Mouse (Mus musculus): Measurements from ENCODE around the gene Crybg3. TPM values are rescaled to one million over a fixed set of nuclear protein-coding genes. Genes with fewer than 3 reads are reported as not detected.
A peak's percentile ranks its signal among the peaks of the same experiment; 100 is the strongest.

The Crybg3 gene
- total RNA-seq, 1 experiment from 2014 or later: 37.0 TPM

DNA sequence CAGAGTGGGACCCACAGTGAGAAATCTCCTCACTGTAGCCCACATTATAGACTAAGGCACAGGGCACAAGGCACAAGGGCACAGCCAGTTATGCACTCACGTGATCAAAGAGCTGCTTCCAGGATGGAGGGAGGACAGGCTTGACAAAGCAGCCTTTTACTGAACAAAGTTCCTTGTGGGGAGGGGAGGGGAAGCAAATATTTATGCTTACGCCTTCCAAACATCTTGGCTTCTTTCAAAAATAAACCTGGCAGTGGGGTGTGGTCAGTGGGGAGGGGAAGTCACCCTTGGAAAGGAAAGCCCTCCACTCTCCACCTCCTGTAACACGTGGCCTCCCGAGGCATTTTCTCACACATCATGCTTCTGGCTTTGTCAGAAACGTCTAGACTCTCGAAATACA is 14.5 kb downstream of the Crybg3 start:
- ATAC-seq (ENCODE audit: extremely low read depth, insufficient number of reproducible peaks, low FRiP score, poor library complexity, severe bottlenecking): no peak

DNA sequence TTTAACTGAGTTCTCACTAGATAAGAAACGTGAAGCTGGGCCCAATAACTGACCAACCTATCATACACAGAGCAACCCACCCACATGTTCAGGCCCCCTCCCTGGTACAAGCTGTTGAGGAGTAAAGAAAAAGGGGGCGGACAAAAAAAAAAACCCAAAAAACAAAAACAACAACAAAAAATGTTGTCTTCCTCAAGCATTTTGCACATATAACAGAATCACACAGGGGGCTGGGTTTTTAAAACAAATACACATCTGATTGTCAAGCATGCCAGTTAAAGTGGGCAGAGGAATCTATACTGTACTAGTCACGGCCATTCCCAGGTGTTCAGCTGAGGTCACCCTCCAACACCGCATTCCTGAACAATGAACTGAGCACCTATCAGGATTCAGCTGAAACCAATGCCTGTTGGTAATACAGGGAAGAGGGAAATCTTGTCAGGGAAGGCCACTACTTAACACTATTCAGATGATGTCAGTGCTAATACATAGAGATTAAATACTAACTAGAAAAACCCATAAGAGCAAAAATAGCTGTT is 15.0 kb downstream of the Crybg3 start:
- ATAC-seq (ENCODE audit: extremely low read depth, insufficient number of reproducible peaks, low FRiP score, poor library complexity, severe bottlenecking): no peak

DNA sequence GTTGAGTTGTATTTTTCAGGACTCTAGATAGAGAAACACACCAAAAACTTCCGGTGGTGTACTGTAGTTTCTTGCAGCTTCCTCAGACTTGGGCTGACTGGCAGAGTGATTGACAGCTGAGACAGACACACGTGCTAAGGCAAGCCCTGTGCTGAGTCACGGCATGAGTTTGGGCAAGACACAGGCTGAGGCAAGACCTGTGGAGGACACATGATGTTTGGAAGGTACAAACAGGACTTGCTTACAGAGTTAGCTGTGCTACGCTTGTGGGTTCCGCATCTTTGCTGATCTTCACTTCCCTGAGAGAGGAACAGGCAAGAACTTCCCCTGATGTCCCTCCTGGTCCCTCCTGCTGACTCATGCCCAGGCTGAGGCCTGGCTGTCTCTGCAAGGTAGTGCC is 17.3 kb downstream of the Crybg3 start:
- ATAC-seq (ENCODE audit: extremely low read depth, insufficient number of reproducible peaks, low FRiP score, poor library complexity, severe bottlenecking): peak; percentile 56; the same call in 1 of the 2 replicates

DNA sequence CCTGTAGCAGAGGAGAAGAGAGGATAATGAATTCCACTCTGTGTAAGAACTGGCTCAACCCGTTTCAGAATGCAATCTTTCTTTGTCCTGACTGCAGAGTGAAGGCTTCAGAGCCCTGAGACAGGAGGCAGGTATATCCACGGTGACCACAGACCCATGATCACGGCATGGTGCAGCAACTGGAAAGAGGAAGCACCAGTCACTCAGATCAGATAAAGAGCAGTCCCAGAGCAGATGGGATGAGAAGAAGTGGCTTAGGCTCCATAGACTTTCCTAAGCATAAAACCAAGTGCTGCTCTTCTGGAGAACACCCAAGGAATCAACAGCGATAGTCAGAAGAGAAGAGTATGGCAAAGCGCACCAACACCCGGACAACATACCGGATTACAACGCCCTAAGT is 21.5 kb downstream of the Crybg3 start:
- no peak for ATAC-seq (ENCODE audit: extremely low read depth, insufficient number of reproducible peaks, low FRiP score, poor library complexity, severe bottlenecking)

DNA sequence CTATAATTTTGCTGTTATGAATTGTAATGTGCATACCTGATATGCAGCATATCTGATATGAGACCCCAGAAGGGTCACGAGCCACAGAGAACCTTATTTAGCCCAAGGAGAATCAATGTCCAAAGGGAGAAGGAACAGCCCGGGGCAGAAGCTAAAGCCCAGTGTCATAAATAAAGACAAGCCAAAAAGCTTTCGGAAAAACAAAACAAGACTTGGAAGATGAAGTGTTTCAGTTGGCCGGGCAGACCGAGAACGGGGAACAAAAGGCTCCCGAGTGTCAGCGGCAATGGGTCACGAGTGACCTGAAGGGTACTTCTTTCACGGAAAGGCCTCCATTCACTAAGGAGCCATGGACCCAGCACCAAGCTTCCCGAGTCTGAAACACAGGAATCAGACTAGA is 26.8 kb downstream of the Crybg3 start:
- no peak for ATAC-seq (ENCODE audit: extremely low read depth, insufficient number of reproducible peaks, low FRiP score, poor library complexity, severe bottlenecking)

DNA sequence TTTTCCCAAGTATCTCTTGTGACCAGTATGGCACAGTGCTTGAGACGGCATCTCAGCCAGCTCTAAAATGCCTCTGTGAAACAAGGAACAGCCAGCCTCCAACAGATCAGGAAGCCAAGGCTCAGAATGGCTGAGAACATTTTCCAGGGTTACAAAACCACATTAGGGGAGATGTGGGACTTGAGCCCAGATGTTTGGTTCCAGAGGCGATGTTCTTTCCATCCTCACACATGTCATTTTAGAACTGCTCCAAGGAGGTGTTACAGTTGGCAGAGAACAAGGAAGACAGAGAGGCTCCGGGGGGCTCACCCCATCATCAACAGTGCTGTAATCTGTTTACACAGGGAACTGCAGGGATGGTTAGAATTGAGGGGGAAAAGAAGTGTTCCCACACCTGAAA is 28.1 kb downstream of the Crybg3 start:
- no peak for ATAC-seq (ENCODE audit: extremely low read depth, insufficient number of reproducible peaks, low FRiP score, poor library complexity, severe bottlenecking)

DNA sequence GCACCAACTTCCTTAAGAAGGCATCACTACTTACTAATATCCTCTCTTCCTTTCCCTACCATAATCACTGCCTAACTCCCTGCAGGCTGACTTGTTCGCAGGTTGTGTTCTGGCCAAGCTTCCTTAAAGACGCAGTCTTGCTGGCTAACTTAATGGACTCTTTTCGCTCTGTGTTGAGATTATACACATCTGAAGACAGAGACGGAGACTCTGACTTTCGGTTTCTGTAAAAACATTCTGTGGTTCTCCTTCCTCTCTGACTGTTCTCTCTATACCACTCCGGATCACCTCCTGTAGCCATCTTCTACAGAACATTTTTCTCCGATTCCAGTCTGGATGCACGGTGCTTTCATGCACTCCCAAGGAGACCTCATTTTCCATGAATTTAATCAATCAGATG is 30.0 kb downstream of the Crybg3 start:
- no peak for ATAC-seq (ENCODE audit: extremely low read depth, insufficient number of reproducible peaks, low FRiP score, poor library complexity, severe bottlenecking)

DNA sequence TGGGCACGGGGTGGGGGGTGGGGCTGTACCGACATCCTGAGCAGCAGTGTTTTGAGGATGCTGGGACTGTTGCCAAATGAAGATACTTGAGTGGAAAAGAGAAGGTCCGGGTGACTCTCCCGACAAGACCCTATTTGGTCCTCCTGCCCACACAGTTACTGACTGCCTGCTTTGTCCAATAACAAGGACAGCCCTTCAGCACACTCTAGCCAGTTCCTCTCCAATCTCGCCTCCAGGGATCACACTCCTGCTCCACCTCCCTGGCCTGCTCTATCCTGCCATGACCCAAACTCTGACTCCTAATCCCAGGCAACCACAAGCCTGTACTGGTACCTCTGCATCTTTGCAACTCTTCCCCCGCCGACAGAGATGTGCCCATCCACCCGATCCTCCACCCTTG is 30.9 kb downstream of the Crybg3 start:
- no peak for ATAC-seq (ENCODE audit: extremely low read depth, insufficient number of reproducible peaks, low FRiP score, poor library complexity, severe bottlenecking)

DNA sequence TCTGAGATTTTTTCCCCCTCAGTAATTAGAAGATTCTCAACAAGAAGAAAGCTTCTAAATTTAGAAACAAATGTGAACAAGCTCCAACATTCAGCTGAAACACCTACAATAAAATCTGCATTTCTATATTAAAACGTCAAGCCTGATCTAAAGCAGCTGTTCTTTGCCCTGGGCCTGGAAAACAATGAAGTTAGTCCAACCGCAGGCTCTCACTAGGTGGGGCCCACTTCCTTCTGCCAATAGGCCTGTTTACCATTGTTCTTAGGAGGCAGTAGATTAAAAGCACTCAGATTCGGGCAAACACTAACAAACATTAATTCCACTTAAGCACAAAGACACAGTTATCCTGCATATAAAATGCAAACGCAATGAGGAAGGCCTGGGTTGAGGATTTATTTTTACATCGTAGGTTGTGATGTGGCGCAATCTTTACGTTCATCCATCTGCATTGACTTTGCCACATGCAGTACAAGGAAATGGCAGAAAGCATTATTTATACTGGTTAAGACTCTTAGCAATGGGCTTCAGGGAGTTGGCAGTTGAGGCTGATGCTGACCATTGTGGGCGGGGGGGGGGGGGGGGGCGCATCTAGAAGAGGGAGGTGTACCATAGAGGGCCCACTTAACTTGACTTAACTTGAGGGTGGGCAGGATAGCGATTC is 32.9 kb downstream of the Crybg3 start:
- ATAC-seq (ENCODE audit: extremely low read depth, insufficient number of reproducible peaks, low FRiP score, poor library complexity, severe bottlenecking): 0 out of 2 replicates have a peak, but pooled peaks have one; percentile 38

DNA sequence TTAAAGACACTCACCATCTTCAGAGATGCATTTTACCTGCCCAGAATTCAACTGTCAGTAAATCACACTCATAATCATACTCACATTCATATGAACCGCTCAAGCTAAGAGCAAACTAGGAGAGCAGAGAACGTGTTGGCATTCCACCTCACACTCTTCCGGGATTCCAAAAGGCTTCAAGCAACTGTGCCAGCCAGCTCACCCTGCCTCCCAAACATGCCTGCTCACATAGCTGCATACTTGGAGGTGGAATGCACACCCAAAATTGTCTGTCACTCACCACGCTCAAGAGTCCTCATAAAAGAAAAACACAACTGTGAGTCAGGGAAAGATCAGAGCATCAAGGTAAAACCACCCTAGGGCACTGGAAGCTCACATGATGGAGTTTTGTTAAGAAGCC is 34.3 kb downstream of the Crybg3 start:
- ATAC-seq (ENCODE audit: extremely low read depth, insufficient number of reproducible peaks, low FRiP score, poor library complexity, severe bottlenecking): no peak

DNA sequence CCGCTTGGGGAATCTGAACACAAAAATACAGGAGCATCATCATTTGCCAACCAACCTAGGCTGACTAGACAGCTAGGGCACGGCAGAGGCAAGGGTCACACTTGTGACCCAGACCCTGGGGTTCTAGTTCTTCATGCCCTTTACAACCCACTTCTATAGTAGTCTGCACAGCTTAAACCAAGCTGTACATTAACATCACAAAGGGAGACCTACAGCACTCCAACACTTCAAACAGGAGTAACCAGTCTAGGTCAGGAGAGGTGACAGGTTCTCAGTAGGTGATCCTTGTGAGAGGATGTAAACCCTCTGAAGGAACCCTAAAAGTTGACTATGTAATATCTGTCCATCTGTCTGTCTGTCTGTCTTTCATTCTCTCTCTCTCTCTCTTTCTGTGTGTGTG is 35.1 kb downstream of the Crybg3 start:
- no peak for ATAC-seq (ENCODE audit: extremely low read depth, insufficient number of reproducible peaks, low FRiP score, poor library complexity, severe bottlenecking)

DNA sequence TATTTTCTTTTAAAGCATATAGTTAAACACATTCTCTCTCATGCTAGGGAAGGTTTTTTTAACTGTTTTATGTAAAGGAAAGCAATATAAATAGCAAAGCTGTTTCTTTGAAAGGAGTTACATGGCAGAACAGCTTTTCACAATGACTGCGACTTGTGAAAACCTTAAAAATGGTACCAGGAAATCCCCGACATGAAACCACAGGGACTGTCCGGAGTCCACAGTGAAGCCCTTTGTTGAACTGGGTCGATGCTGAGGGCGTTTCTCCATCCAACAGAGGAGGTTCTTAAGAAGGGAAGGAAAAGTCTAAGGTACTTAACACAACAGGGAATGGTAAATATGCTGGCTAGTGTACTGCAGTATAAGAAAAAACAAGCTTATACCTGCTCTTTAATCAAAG is 36.8 kb downstream of the Crybg3 start:
- no peak for ATAC-seq (ENCODE audit: extremely low read depth, insufficient number of reproducible peaks, low FRiP score, poor library complexity, severe bottlenecking)

DNA sequence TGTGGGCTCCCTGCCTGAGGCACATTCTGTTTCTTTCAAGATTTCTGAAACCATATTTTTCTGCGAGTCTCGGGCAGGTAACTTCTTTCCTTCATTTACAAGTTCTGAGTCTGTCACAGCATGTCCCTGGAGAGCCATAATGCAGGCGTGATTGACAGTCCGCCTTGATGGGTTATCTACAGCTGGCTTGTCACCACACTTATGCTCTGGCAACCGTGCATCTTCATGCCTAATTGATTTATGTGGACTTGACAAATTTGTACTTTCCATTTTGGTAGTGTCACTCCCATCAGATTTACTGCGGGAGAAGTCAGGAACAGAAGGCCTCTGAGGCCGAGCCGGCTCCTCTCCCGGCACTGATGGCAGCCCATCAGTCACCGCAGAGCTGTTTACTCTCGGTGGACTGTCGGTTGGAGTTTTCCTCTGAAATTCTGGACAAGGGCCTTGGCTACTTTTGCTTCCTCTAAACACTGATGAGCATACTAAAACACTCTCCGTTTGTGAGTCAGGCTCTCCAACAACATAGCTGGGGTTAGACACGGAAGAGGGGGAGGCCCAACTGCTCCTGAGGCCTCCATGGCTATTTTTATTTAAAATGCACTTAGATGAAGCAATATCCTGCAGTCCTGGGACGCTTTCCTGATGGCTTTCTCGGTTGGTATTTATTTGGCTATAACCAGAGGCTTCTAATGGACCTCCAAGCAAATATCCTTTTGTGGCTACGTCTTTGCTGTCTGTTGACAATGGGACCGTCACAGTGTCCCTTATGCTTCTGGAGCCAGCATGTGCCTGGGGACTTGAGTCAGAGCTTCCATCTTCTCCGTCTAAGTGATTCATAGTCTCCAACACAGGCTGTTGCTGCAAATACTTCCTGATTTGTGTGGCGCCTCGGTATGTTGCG is 41.2 kb downstream of the Crybg3 start:
- ATAC-seq (ENCODE audit: extremely low read depth, insufficient number of reproducible peaks, low FRiP score, poor library complexity, severe bottlenecking): no peak

DNA sequence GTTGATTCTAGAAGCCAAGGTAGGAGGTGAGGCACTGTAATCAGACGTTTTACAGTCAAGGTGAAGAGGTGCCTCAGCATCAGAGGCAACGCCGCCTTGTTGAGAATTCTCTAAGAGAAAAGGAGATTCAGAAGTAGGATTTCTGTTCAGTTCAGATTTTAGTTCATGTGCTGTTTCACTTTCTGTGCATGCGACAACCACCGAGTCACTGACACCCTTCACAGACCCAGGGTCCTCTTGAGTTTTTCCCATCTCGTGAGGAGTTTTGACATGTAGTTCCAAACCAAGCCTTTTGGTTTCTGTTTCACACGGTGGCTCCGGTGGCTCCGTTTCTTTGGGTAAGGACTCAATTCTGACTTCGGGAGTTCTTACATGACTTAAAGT is 41.9 kb downstream of the Crybg3 start:
- ATAC-seq (ENCODE audit: extremely low read depth, insufficient number of reproducible peaks, low FRiP score, poor library complexity, severe bottlenecking): no peak

DNA sequence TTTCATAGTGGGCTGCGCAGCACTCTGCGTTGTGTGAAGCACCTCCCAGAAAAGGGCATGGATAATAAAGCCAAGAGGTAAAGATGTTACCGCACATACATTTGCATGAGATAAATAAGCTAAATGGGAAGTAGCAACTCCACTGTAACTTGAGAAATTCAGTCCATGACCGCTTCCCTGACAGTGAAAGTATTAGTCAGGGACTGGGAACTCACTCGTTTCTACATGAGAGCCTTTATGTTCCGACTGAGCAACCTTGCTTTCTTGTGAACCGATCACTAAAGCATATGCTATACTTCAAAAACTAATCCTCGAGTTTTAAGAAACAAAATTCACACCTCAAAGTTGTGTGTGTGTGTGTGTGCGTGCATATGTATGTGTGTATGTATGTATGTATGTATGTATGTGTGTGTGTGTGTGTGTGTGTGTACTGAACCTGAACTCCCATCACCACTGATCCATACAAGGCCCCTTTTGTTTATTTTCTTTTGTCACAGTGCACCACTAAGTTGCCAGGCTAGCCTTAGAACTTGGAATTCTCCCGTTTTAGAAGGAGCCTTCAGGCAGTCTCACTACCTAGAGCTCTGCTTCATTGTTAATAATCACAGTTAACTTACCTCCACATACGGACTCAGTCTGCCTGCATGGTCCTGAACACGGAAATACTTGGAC is 47.2 kb downstream of the Crybg3 start:
- ATAC-seq (ENCODE audit: extremely low read depth, insufficient number of reproducible peaks, low FRiP score, poor library complexity, severe bottlenecking): no peak

DNA sequence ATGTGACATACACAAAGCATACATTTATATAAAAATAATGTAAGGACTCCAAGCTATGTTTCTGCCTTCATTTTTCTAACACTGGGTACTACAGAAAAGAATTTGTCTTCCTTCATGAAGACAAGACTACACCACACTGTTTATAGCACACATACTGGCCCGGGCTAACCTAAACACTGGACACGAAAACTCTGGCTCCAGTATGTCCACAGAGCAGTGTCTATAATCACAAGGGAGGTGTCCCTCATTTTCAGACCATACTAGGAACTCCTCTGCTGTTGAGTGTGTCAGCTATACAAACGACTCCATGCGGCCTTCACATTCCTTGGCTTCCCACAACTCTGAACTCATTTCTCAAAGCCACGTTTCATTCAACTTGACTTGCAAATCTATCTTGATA is 49.3 kb downstream of the Crybg3 start:
- ATAC-seq (ENCODE audit: extremely low read depth, insufficient number of reproducible peaks, low FRiP score, poor library complexity, severe bottlenecking): no peak

DNA sequence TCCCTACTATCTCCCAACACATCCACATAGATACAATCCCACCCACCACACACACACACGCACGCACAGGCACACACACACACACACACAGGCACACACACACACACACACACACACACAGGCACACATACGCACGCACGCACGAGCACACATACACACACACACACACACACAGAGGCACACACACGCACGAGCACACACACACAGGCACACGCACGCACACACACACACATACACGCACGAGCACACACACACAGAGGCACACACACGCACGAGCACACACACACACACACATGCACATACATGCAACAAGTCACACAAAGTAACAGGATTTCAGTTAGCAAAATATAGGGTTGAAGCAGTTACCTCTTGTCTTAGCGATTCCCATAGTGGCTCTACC is 51.1 kb downstream of the Crybg3 start:
- no peak for ATAC-seq (ENCODE audit: extremely low read depth, insufficient number of reproducible peaks, low FRiP score, poor library complexity, severe bottlenecking)

DNA sequence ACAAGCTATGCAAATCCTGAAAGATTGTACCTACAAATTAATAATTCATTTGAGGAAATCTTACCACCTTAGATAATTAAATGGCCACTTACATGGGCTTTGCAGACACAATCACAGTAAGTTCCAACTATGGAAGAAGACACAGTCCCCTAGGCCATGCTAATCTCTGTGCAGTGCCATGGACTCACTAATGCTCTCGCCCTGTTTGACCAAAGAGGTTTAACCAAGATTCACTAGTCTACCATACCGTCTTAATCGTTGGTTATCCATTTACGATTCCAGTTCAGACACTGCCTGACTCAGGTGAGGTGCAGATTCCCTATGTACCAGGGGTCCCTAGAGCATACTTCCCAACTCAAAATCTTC is 52.2 kb downstream of the Crybg3 start:
- no peak for ATAC-seq (ENCODE audit: extremely low read depth, insufficient number of reproducible peaks, low FRiP score, poor library complexity, severe bottlenecking)

DNA sequence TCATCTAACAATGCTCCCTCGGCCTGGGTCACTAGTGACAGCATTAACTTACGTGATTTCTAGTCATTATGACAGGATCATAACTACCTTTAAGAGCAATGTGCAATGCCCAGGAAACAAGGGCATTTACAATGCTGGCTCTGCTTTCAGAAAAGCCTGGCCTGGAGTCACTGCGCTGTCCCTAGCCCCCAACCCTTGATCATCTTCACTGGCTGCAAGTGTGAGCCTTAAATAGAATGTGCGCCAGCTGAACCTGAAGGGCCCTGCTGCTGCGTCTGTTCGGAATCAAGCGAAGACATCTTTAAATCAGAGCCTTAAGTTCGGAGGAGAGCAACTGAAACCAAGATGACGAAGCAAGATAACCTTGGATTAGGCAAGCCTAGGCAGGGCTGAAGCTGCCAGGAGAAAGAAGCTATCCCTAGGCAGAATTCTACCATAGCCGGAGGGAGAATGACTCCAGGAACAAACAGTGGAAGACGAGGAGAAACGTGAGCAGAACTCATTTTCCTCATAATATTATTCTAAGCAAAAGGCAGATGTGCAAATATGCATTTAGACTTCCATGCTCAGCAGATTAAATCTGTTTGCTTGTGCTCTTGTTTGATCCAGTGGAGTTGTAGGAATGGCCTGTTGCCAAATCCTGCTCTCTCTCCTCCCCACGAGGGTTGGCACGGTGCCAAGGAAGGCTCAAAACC is 52.7 kb downstream of the Crybg3 start:
- ATAC-seq (ENCODE audit: extremely low read depth, insufficient number of reproducible peaks, low FRiP score, poor library complexity, severe bottlenecking): no peak
